Mouse (Mus musculus) neutrophil, adult 5-6 weeks (primary cell): Measurements from ENCODE around the gene Sh3bp4. TPM values are rescaled to one million over a fixed set of nuclear protein-coding genes. Genes with fewer than 3 reads are reported as not detected.

Experiments
- ATAC-seq: fragments of 151-379, 151-347 bp; 2 replicates; pipeline ENCODE4 v1.8.0; 2017; ENCODE audit warnings: mild to moderate bottlenecking, moderate TSS enrichment; ENCODE audit not compliant: insufficient number of reproducible peaks, poor library complexity, low FRiP score, severe bottlenecking; ENCODE audit errors: extremely low read depth
- total RNA-seq: library from RNA; stranded (forward); fragments of 200-1000 nt; gene quantifications from 2 replicates; pipeline ENCODE4 v1.2.3, GENCODE M21; 2017

Sh3bp4 gene
- total RNA-seq, 1 experiment from 2014 or later: not detected

DNA sequence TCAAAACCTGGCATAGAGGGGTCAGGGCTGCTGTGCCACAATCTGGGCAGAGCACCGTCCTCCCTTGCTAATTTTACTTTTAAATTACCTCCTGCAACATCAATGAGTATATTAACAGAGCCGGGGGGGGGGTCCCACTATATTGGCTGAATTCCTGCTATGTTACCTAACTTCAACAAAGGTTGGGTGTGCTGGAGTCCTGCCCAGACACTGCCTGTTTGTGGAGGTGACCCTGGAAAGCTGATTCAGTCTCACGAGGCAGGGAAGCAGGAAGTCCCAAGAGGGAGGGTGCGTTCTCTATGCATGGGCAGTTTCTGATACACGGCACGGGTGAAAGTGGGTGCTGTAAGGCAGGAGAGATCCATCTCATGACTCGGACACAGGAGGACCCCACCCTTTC lies 82.4 kb downstream of the Sh3bp4 start:
- ATAC-seq: no peak

DNA sequence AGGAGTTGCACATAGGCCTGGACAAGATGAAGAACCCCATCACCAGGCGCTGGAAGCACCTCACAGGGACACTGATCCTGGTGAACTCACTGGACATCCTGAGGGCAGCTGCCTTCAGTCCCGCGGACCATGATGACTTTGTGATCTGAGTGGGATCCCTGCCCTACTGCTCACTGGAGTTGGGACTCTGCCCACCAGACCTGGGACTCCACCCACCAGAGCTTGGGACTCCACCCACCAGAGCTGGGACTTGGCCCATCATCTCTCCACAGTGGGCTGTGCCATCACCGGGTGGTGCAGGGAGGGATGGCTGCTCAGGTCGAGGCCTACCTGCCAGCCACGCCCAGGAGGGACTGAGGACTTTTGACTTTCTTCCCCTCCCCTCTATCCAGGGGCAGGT lies 83.0 kb downstream of the Sh3bp4 start:
- ATAC-seq: no peak

DNA sequence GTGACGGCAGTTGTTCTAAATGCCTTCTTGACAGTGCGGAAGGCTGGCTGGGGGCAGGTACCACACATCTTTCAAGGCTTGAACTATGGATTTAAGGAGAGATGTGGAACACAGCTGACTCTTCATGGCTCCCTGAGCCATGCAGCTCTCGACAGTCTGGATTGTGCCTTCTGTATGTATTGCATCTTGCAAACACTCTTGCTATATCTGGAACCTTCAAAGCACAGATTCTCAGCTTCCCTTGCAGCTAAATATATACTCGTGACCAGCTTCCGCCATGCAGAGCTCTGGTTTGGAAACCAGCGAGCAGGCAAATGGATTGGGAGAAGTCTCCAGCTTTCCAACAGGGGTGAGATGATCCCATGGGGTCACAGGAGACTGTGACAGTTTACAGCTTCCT lies 93.3 kb downstream of the Sh3bp4 start:
- ATAC-seq: no peak

DNA sequence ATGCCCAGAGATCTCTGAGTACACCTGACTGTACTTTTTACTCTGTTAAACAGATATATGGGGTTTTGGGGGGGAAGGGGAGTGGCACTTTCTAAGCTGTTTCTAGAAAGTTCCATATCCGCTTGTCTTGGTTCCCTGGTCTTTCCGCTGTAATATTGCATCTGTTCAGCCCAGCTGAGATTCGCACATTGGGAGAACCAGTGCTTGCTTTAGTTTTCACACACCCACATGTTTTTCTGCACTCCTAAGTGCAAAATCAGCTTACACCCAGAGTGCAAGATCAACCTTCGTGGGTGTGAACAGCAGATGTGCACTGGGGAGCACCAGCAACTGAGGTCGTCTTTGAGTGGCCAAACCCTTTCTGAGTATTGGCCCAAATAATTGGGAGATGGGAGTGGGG lies 94.1 kb downstream of the Sh3bp4 start:
- ATAC-seq: no peak

DNA sequence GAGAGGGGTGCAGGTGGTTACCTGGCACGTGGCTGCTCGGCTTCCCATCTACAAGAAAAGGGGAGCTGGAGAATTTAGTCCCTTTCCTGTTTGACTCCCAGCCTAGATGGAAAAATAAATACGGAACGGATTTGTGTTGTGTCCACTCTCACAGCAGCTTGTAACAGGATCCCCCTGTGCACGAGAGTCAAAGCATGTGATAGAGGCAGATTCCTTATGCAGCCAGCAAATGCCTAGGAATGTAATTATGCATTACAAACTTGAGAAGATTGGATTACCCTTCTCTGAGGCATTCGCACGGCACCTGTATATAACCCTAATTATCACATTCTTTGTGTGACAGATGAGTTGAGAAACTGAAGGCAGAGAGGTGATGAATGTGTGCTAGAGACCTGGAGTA lies 94.5 kb downstream of the Sh3bp4 start:
- ATAC-seq: no peak

DNA sequence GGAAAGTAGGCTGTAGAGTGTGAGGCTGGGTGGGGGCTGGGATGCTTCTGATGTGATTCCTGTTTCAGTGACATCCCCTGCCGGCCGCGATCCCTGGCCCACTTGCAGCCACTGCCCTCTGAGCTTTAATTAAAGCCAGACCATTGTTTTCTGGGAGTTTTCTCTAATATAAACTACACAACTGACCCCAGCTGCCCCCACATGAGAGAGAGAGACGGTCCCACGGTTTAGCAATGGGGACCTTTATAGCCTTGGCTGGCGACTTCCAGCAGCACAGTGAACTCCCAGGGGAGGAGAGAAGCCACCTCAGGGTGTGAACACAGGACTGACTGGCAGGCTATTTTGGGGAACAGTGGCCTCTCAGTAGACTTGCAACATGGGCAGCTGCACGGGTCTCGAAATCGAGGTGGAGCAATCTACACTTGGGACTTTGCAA lies 96.6 kb downstream of the Sh3bp4 start:
- ATAC-seq: no peak

DNA sequence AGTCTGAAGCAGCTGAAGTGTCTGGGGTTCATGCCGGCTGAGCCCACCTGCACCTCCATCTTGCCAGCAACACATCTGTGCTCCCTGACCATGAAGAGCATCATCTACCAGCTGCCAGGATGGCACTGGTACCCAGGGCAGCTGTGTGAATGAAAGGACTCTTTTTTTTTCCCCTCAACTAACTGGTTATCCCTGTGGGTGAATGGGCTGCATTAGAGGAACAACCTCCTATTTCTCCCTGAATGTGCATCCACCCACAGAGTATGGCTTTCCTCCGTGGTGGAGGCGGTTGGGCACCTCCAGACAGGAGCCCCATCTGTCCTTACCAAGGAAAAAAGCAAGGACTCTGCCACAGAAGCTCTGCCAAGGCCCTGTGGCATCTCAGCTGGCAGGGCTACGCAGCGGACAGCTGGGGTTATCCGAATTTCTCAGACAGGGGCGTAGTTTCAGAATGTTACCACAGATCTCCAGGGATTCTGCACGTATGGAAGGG lies 101.1 kb downstream of the Sh3bp4 start:
- ATAC-seq: no peak

DNA sequence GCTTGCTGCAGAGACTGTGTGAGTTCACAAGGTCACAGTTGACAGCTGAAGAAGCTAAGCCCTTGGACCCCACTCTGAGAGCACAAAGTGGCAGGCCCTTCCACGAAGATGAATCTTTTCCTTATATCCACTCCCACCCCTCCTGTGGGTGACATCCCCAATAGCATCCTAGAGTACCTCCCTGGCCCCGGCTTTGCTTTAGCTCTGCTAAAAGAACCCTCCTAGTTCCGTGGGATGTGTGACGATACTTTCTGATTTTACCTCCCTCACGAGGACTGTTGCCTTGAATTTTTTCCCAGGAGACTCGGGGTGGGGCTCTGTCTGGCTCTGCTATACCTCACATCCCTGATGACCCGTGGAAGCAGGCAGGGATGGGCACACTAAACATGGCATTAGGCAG lies 104.4 kb downstream of the Sh3bp4 start:
- no peak for ATAC-seq

DNA sequence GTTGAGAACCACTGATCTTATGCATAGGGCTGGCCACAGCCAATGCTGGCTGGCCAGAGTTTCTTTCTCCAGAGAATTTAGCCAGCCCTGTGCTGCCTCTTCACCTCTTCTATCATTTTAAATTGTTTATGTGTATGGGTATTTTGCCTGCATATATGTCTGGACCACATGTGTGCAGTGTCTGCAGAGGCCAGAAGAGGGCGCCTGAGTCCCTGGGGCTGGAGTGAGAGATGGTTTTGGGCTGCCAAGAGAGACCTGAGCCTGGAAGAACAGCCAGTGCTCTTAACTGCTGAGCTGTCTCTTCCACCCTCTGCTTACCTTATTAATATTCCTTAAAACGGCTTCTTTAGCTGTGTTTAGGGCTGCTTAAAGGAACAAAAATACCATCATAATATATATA lies 105.1 kb downstream of the Sh3bp4 start:
- no peak for ATAC-seq

DNA sequence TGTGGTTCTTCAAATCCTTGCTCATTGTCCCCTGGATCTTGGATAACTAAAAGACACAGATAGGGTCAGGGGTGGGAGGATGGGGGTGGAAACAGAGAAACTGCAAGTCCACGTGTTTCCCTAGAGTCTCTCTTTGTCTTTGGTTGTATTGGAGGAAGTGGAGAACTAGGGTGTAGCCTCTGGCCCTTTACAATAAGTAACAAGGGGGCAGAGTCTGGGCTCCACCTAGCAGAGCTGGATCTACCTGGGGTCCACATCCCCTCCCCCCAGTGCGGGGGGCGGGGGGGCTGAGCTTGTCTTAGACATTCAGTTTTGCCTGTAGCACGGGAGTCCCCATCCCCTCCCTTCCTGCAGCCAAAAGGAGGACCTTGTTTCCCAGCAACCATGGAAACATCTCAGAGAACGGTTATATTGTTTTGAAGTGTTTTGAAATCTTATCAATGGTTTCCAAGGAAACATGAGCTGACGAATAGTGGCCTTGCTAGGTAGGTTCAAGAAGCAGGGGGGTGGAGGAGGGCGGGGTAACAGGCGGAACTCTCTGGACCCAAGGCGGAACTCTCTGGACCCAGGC lies 113.1 kb downstream of the Sh3bp4 start:
- no peak for ATAC-seq

DNA sequence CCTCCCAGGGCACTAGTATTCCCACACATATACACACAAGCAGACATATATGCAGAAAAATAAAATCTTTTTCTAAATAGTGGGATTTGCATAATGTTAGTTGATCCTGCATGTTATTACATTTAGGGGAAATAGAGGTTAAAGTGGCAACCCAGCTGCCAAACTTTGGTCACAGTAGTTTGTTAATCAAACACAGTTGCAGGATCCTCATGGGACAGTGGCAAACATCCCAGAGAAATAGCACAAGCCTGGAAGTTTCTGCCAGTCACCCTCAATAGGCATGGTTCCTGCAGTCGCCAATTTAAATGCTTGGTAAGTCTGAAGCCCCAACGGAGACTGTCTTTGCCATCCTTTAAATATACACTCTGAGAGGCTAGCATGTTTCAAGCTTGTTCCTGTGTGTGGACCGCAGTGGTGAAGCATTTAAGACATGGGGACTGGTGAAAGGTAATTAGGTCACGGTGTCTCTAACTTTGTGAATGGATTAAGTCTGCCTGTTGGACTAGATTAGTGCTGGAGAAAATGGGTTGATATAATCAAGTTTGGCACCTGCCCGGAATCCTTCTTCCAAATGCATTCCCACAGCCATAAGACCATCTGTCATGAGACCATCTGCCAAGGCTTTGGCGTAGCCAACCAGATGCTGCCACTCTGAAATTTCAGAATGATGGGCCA lies 114.0 kb downstream of the Sh3bp4 start:
- ATAC-seq: no peak

DNA sequence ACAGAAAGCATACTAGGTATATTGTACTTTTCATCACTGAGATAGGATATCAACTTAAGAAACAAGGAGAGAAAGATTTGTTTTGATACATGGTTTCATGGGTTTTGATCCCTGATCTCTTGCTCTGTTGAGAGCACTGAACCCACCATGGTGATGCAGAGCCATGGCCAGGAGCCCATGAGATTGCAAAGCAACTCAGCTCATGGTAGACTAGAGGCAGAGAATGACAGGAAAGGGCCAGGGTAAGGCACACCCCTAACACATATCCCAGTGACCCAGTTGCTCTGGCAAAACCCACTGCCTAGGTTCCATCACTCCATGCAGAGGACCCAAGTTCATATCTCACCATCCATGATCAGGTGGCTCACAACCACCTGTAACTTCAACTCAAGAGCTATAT lies 114.6 kb downstream of the Sh3bp4 start:
- no peak for ATAC-seq

DNA sequence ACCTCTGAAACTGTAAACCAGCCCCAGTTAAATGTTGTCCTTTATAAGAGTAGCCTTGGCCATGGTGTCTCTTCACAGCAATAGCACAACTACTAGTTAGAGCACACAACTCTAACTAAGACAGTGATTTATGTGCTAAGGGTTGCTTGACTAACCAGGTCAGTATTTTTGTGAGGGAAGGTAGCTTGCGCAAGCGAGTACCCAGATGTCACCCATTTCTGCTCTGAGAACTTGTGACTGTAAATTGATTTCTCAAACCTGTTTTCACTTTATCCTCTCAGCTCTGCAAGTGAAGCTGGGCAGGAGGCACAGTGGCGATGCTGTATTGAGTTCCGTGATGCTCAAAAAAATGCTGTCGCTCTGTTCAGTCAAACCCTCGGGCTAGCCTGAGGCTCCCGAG lies 117.2 kb downstream of the Sh3bp4 start:
- ATAC-seq: no peak

DNA sequence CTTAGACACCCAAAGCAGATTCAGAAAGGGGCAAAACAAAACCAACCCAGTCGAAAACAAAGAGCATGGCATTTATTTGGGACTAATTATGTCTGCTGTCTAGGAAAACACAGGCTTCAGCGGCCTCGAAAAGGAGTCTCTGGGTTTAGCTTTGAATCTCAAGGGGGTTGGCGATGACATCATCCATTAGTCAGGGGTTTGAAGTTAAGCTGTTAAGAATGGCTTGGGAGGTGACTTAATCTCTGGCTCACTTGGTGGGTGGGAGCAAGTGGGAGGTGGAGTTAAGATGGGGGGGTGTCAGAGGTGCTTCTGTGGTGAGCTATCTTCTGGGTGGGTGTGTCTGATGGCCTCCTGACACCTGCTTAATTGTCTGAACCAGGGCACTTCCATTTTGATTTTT lies 117.9 kb downstream of the Sh3bp4 start:
- no peak for ATAC-seq

DNA sequence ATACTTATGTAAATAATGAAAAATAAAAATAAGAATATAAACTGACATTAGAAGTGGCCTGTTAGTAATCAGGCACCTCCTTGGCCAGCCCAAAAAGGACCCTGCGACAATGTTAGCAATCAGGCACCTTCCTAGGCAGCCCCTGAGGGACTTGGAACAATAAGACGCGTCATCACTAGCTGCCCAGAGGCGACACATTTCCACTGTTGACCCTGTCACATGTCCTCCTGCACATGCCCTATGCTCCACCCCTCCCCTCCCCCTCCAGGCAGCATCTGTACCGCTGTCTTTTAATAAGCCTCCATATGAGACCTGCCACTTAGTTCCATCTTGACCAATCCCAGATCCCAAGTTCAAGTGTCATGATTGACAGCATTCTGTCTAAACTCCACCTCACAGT lies 119.0 kb downstream of the Sh3bp4 start:
- no peak for ATAC-seq

DNA sequence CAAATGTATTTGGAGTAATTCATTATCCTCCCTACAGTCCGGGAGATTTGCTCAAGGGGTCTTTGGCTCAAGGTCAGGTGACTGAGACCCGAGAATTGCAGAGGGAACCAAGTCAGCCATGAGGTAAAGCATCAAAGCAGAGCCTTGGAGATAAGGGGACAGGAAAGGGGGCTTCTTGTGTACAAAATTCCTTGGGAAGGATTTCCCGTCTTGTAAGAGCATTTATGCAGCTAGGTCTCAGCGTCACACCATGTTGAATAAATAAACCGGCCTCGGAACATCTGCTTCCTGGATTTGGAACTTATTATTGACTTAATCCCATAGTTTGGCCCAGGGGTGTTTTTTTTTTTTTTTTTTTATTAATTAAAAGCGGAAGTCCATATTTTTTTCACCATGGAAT lies 120.4 kb downstream of the Sh3bp4 start:
- no peak for ATAC-seq

DNA sequence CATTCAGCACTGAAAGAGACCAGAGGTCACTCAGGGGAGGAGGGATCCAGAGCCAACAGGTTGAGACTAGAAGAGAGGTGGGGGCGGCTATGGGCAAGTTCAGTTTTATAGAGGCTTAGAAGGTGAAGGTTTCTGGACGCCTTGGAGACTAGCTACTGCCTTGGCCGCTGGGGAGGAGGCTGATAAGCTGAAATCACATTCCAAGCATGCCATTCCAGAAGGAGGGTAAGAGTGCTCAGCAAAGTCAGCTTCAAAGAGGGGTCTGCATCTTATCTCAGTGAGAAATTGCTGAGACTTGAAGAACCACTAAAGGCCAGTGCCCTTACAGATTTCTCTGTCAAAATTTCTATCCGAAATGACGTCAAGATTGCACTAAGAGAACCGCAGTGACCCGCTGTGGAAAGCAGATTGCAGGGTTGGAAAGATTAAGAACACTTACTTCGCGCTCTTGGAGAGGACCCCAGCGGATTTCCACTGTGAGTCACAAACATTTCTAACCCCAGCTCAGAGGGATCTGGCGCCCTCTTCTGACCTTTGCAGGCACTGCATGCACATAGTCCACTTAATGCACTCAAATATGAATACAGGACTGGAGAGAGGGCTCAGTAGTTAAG lies 121.0 kb downstream of the Sh3bp4 start:
- no peak for ATAC-seq

DNA sequence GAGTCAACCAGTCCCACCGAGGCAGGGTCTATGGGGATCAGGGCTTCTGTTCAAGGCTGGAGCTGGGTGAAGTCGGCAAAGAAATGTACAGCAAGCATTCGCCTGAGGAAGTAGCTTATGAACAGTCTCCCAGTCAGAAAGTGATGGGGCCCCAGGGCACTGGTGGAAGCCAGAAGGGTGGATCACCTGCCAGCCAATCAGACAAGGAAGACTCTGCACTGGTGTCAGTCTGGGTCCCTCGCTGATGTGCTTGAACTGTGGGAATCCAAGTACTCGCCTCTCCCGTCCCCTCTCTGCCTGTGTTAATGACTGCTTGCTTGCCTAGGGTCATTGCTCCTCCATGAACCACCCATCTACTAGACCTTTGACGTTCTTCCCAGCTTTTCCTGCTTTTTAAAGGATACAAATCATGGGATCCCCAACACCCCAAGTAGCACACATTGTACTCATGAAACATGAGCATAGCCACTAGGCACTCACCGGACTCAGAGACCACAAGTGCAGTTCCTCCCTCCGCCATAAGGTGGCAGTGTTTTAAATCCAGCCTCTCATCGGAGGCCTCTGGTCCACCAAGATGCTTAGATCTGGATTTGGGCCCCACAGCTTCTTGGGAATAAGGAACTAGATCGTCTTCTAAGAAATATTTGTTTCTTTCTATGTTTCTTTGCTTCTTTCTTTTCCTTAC lies 122.5 kb downstream of the Sh3bp4 start:
- ATAC-seq: no peak

DNA sequence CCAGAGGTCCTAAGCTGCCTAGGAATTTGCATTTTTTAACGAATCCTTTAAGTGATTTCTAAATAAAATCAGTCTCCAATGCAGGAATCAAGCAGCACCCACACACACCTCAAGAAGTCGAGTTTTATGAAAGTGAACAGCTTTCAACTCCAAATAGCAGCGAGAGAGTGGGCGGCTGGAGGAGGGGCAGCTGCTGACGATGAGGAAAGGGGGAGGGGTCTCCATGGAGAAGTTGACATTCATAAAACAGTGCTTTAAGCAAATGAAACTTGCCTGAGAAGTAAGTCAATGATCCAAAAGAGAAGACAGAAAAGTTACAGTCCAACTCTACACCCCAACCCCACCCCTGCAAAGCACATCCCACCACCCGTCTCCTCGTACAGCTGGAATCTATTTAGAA lies 123.4 kb downstream of the Sh3bp4 start:
- no peak for ATAC-seq
